Mouse (Mus musculus) spleen, adult 2 months (tissue): ENCODE measurements around the gene Phf5a. TPM values are rescaled to one million over a fixed set of nuclear protein-coding genes. Genes with fewer than 3 reads are reported as not detected.

Experiments used
- DNase-seq, 2 experiments: peaks; one replicate each; pipeline versions ENCODE4 v3.0.0 to v3.0.0-alpha.2; 2012 to 2021; ENCODE audit warnings: low spot score in 2 of 2, low read depth in 1 of 2
- H3K27ac ChIP-seq: fragments of 200-500 bp; 2 replicates; pipeline ENCODE4 v1.5.1; 2012; ENCODE audit warnings: low read length, inconsistent platforms; ENCODE audit not compliant: insufficient read depth
- H3K27me3 ChIP-seq: fragments of 200-500 bp; 2 replicates; pipeline ENCODE4 v1.6.1; 2012; ENCODE audit warnings: mild to moderate bottlenecking, moderate library complexity, low read length, inconsistent platforms; ENCODE audit not compliant: control insufficient read depth, insufficient read depth
- H3K36me3 ChIP-seq: fragments of 200-500 bp; 2 replicates; pipeline ENCODE4 v1.6.1; 2012; ENCODE audit warnings: mild to moderate bottlenecking, low read length, inconsistent platforms; ENCODE audit not compliant: control insufficient read depth, insufficient read depth
- H3K4me1 ChIP-seq: fragments of 200-500 bp; 2 replicates; pipeline ENCODE4 v1.6.1; 2011; ENCODE audit warnings: inconsistent platforms; ENCODE audit not compliant: control insufficient read depth, insufficient read depth, insufficient read length
- H3K4me3 ChIP-seq: fragments of 200-500 bp; 2 replicates; pipeline ENCODE4 v1.5.1; 2011; ENCODE audit warnings: mild to moderate bottlenecking, inconsistent platforms; ENCODE audit not compliant: insufficient read depth, insufficient read length; ENCODE audit errors: extremely low read depth
- CTCF ChIP-seq: fragments of 200-500 bp; IDR thresholded peaks from 2 replicates; pipeline ENCODE4 v1.5.1; 2011; ENCODE audit warnings: mild to moderate bottlenecking, inconsistent platforms; ENCODE audit not compliant: insufficient read depth, insufficient read length, insufficient replicate concordance; ENCODE audit errors: extremely low read depth
- POLR2A ChIP-seq: fragments of 200-500 bp; IDR thresholded peaks from 2 replicates; pipeline ENCODE4 v1.6.1; 2011; ENCODE audit warnings: low read depth, low read length, inconsistent platforms
- WGBS: fragments of 180-500 bp; shearing (Covaris S2); methylation state at CpG from one replicate; pipeline ENCODE4 v1.1.7; 2018; 5-methylcytosine and 5-hydroxymethylcytosine counted together
- polyA plus RNA-seq: library from polyadenylated mRNA; depleted of rRNA; stranded (reverse); fragments of >200 nt; gene quantifications from 2 replicates; pipeline ENCODE4 v1.2.3, GENCODE M21; 2012

Gene Phf5a
- polyA plus RNA-seq, 1 experiment = 29.8 TPM

DNA sequence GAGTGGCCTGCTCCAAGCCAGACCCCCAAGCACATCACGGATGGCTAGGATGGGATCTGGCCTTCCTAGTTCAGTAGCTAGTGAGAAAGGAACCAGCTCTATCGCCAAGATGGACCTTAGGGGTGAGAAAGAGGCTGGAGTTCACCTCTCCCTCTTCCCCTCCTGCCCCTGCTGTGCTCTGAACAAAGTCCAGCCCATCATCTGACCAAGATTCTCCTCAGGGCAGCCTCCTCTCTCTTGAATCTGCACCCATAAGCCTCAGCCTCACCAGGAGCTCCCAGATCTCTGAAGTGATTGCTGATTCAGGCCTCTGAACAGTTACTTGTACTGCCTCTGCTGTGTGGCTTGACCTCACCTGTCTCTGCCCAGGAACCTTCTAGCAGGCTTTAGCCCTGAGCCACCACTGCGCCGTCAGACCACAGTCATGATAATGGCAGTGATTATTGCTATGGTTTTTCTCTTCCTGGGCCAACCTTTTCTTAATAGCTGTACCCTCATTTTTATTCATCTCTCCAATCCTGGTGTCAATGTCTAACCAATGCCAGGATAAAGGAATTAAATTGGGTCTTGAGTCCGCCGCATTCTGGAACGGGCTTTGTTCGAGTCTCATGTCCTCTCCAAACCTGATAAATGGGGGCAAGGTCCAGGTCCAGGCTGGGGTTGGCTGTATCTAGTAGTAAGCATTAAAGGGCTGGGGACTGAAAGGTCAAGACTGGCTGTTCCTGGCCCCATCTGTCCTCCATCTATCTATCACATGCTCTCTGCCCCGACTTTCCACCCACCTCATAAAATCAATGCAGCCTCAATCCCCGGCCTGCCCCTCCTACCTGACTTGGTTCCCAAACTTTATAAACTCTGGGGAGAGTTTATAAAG, 36.5 kb downstream of the Phf5a start:
- no peak for DNase-seq
- no peaks in the 10 kb centered on the region for H3K36me3 ChIP-seq
- 85% methylated on average over 10 of the region's 10 CpGs for WGBS
- no peak overlapping the region for H3K27ac ChIP-seq
- no peaks in the 10 kb centered on the region for H3K27me3 ChIP-seq
- TF ChIP-seq POLR2A (no peak), CTCF (no peak)
- peaks cover 6% of the 10 kb centered on the region for H3K4me1 ChIP-seq
- H3K4me3 ChIP-seq = no peak overlapping the region

DNA sequence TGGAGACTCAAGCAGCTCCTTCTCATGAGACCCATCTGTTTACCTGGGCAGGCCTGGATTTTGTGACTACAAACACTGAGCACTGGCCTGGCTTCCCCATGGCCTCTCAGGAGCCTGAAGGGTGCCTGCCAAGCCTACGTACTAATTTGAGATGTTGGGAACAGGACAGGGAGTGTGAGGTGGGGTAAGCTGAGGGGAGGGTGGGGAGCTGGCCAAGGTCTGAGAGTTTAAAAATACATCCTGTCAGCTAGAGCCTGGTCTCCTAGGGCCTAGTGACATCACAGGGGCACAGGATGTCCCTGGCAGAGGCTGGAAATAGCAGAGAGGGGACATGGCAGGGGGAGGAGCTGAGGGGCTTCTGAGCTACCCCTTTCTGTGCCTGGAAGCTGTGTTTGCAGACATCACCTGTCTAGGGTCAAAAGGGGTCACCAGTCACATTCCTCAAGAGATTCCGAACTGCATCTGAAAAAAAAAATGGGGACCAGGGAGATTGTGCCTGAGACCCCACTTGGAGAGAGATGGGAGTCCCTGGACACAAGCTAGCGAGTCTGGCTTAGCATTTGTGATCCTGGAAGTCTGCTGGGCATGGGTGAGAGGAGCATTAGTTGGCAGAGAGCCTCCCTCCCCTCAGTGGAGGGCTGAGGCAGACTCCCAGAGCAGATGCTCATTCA, 37.4 kb downstream of the Phf5a start:
- TF ChIP-seq CTCF = no peak
- TF ChIP-seq POLR2A = no peak
- Histone ChIP-seq H3K27ac (no peak overlapping the region), H3K4me3 (no peak overlapping the region), H3K27me3 (no peaks in the 10 kb centered on the region), H3K36me3 (no peaks in the 10 kb centered on the region), H3K4me1 (peaks cover 6% of the 10 kb centered on the region)
- DNase-seq = no peak
- WGBS = 91% methylated on average over 3 of the region's 3 CpGs

DNA sequence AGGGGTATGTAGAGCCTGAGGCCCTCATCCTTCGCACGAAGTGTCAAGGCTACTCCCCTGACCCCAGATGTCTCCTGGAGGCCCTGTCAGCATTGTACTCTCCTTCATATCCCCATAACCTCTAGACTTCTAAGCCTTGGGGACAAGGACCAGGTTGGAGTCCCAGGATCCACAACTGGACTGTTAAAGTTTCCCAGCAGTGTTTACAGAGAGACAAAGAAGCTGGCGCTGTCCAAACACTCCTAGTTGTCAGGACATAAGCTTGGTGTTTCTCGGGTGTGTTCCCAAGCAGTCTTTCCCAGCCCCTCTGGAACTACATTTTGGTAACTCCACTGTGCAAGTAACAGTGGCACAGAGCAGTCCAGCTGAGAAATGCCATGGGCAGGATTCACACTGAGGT, 38.2 kb downstream of the Phf5a start:
- no peak for DNase-seq
- peaks cover 6% of the 10 kb centered on the region for H3K4me1 ChIP-seq
- 0 out of 2 replicates have a peak, but pooled peaks cover 1% of the 10 kb centered on the region for H3K36me3 ChIP-seq
- no peak overlapping the region for H3K4me3 ChIP-seq
- no peak for TF ChIP-seq POLR2A
- no peak for TF ChIP-seq CTCF
- H3K27ac ChIP-seq = no peak overlapping the region
- no peaks in the 10 kb centered on the region for H3K27me3 ChIP-seq
- 90% methylated on average over 4 of the region's 4 CpGs for WGBS

DNA sequence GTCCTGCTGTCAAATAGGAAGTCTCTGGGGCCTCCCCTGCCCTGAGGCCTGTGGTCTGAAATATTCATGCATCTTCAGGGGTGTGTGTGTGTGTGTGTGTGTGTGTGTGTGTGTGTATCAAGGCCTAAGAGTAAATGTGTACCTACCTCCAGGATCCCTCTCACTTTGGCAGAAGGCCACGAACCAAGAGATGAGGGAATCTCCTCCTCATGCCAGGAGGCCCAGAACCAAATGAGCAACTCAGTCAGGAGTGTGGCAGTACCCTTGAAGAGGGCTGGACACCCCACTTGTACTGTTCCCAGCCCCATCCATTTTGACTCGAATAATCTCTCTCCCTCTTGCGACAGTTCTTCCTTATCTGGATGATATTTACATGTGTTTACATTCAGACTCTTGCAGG, 39.5 kb downstream of the Phf5a start:
- Histone ChIP-seq H3K4me1 (peaks cover 6% of the 10 kb centered on the region), H3K27ac (no peak overlapping the region), H3K4me3 (no peak overlapping the region), H3K36me3 (0 out of 2 replicates have a peak, but pooled peaks cover 1% of the 10 kb centered on the region), H3K27me3 (no peaks in the 10 kb centered on the region)
- no peak for DNase-seq
- WGBS = 43% methylated on average over 3 of the region's 3 CpGs
- TF ChIP-seq POLR2A = no peak
- no peak for TF ChIP-seq CTCF

DNA sequence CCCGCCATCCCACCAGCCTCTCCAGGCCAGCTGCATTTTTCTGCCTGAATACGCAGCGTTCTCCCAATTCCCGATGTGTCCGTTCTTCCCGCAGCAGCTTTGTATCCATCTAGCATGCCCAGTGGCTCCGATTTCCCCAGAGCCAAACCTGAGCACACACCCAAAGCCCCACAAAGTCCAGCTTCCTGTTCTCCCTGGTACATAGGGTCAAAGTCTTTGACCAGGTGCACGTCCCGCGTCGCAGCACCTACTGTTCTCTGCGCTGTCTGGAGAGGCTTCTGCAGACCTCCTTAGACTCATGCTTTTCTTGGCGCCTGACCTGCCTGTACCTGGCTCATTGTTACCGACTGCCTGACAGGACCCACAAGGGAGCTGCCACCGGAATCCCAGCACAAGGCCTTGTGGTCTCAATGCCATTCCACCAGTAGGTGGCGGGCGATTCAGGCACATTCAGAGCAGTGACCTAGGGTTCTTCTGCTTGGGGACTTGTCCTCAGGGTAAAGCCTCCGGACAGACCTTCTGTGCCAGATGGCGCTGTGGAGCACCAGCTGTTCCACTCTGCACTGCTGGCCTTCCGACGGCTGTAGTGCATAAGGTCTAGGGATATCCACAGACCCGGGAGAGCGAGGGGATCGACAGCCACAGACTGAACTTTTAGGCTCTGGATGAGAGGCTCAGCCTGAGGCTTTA, 40.4 kb downstream of the Phf5a start:
- Histone ChIP-seq H3K27ac (no peak overlapping the region), H3K4me1 (peaks cover 5% of the 10 kb centered on the region), H3K27me3 (no peaks in the 10 kb centered on the region), H3K4me3 (no peak overlapping the region), H3K36me3 (0 out of 2 replicates have a peak, but pooled peaks cover 1% of the 10 kb centered on the region)
- 25% methylated on average over 24 of the region's 24 CpGs for WGBS
- no peak for TF ChIP-seq POLR2A
- TF ChIP-seq CTCF = peak; percentile 93
- DNase-seq = peak; percentile 88 to 93

DNA sequence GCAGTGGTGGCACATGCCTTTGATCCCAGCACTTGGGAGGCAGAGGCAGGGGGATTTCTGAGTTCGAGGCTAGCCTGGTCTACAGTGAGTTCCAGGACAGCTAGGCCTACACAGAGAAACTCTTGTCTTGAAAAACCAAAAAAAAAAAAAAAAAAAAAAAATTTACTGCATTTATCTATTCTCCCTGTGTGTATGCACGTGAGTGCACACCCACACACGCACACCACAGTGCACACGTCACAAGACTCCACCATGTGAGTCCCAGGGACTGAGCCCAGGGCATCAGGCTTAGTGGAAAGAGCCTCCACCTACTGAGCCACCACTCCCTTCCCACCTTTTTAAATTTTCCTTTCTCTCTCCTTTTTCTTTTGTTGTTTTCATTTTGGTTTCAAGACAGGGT, 41.2 kb downstream of the Phf5a start:
- TF ChIP-seq POLR2A = no peak
- no peak for TF ChIP-seq CTCF
- DNase-seq = no peak
- no peak overlapping the region for H3K4me3 ChIP-seq
- H3K4me1 ChIP-seq = no peaks in the 10 kb centered on the region
- H3K27me3 ChIP-seq = no peaks in the 10 kb centered on the region
- no peak overlapping the region for H3K27ac ChIP-seq
- 91% methylated on average over 4 of the region's 4 CpGs for WGBS
- H3K36me3 ChIP-seq = peaks cover 6% of the 10 kb centered on the region; the same call in 1 of the 2 replicates

DNA sequence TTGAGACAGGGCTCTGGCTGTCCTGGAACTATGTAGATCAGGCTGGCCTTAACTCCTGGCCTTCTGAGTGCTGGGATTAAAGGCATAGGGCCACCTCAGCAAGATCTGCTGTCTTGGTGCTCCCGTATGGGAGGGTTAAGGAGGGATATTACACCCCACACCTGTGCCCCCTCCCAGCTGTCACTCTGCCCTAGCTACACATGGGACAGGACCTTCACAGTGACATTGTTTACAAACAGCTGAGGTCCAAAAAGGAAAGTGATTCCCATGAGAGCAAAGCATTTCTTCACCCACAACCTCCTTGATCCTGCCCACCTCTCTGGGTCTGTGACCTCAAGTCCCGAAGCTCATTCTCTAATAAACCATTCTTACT, 42.5 kb downstream of the Phf5a start:
- Histone ChIP-seq H3K36me3 (peaks cover 13% of the 10 kb centered on the region), H3K27me3 (no peaks in the 10 kb centered on the region), H3K27ac (no peak overlapping the region), H3K4me3 (no peak overlapping the region), H3K4me1 (no peaks in the 10 kb centered on the region)
- TF ChIP-seq POLR2A (no peak), CTCF (no peak)
- no peak for DNase-seq
- WGBS = 55% methylated on average over 2 of the region's 2 CpGs
